Mouse (Mus musculus) MN1 (cell line): ENCODE measurements around the gene Gm6812.
"Not testable (repeated sequence)": the region's sequence is repeated elsewhere in the genome, so short reads cannot be mapped to it uniquely, and the experiment has no call there.

Source experiments
- DNase-seq: peaks from one replicate; pipeline ENCODE4 v3.0.0-alpha.2; 2016; ENCODE audit warnings: low spot score

The Gm6812 gene

GRCm38 (mm10) chrX:68892953-68893352 lies at the start of gene Gm6812:
Gm6812 (minus strand) TSS chrX:68893053.
- DNase-seq: not testable (repeated sequence)

- DNase-seq: no peak
Observed at GRCm38 (mm10) chrX:68865145-68865544, 27.7 kb downstream of the Gm6812 start.
